Mouse (Mus musculus): ENCODE measurements around the gene Bbs12. TPM values are rescaled to one million over a fixed set of nuclear protein-coding genes. Genes with fewer than 3 reads are reported as not detected.

Bbs12 gene
- polyA plus RNA-seq, 1 experiment from 2014 or later: 7.0 TPM

DNA sequence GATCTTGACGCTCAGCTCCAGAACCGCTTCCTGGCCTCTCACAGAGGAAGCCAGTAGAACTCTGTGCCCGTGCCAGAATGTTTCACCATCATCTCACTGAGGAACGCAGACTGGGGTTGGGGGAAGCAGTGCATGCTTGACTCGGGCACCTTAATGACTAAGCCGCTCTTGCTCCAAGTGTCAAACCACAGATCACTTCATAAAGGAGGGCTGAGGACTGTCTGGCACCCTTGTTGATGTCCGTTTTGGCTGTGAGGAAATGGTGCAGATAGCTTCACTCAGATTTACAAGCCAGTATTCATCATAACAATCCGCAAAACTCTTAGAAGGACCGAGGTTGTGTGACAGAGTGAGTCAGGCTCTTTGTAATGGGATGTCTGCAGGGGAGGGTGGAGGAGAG is 48.4 kb downstream of the Bbs12 start:
- no peaks in the 10 kb centered on the region for H3K27me3 ChIP-seq (ENCODE audit: control insufficient read depth, insufficient read depth, low read length)
- DNase-seq (no peak), ATAC-seq (ENCODE audit: low FRiP score, low TSS enrichment) (no peak)
- H3K4me2 ChIP-seq (ENCODE audit: low read length): no peak overlapping the region
- H3K9ac ChIP-seq (replicated peaks; ENCODE audit: low read length): no peak overlapping the region
- H3K9me3 ChIP-seq (ENCODE audit: control insufficient read depth, low read length): no peaks in the 10 kb centered on the region
- no peak overlapping the region for H3K27ac ChIP-seq (replicated peaks; ENCODE audit: low read depth, low read length)
- H3K4me1 ChIP-seq (ENCODE audit: control insufficient read depth, insufficient read depth, low read length): no peaks in the 10 kb centered on the region
- no peaks in the 10 kb centered on the region for H3K36me3 ChIP-seq (ENCODE audit: control insufficient read depth, insufficient read depth, low read length)
- H3K4me3 ChIP-seq (replicated peaks; ENCODE audit: low read depth, low read length): no peak overlapping the region
- WGBS: 90% methylated on average over 9 of the region's 9 CpGs

DNA sequence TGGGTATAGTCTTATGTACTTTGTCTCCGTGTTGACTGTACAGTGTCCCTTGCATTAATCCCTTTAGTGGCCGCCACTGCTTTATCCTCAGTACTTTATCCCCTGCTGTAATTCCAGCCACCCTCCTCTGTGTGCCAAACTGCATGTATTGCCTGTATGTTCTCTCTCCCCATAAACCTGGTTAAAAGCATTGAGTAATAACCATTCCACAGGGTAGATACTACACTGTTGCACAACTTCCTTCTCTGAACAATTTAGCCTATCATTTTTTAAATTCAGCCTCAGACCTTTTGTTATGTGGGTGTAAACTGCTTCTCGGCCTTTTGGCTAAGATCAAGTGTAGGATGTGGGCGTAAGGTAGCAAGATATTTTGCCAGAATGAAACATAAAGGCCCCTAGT is 52.8 kb downstream of the Bbs12 start:
- no peak for ATAC-seq (ENCODE audit: low FRiP score, low TSS enrichment)

DNA sequence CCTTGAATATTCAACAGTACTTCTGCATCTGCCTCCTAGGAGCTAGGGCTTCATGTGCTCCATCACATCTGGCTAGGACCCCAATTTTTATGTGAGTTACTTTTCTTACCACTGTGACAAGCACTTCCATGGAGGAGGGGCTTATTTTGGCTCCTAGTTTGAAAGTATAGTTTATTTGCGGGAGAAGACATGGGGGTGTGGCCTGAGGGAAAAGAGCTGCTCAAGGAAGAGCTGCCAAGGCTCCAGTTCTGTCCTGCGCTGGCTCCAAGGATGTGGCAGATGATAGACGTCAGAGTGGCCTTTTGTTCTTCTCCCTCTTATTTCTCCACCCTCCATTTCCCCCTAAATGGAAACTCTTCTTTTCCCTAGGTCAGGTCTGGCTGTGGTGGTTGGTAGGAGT is 53.6 kb downstream of the Bbs12 start:
- H3K27ac ChIP-seq (replicated peaks; ENCODE audit: low read depth, low read length): no peak overlapping the region
- no peaks in the 10 kb centered on the region for H3K9me3 ChIP-seq (ENCODE audit: control insufficient read depth, low read length)
- no peaks in the 10 kb centered on the region for H3K27me3 ChIP-seq (ENCODE audit: control insufficient read depth, insufficient read depth, low read length)
- no peak overlapping the region for H3K9ac ChIP-seq (replicated peaks; ENCODE audit: low read length)
- H3K4me3 ChIP-seq (replicated peaks; ENCODE audit: low read depth, low read length): no peak overlapping the region
- H3K4me1 ChIP-seq (ENCODE audit: control insufficient read depth, insufficient read depth, low read length): no peaks in the 10 kb centered on the region
- 64% methylated on average over 3 of the region's 3 CpGs for WGBS
- no peak for DNase-seq
- H3K36me3 ChIP-seq (ENCODE audit: control insufficient read depth, insufficient read depth, low read length): no peaks in the 10 kb centered on the region
- ATAC-seq (ENCODE audit: low FRiP score, low TSS enrichment): no peak
- no peak overlapping the region for H3K4me2 ChIP-seq (ENCODE audit: low read length)

More for the DNA sequence above, 52.8 kb downstream of the Bbs12 start:
- no peaks in the 10 kb centered on the region for H3K4me1 ChIP-seq (ENCODE audit: control insufficient read depth, insufficient read depth, low read length)
- H3K36me3 ChIP-seq (ENCODE audit: control insufficient read depth, insufficient read depth, low read length): no peaks in the 10 kb centered on the region
- no peak overlapping the region for H3K4me2 ChIP-seq (ENCODE audit: low read length)
- no peak overlapping the region for H3K4me3 ChIP-seq (replicated peaks; ENCODE audit: low read depth, low read length)
- no peaks in the 10 kb centered on the region for H3K9me3 ChIP-seq (ENCODE audit: control insufficient read depth, low read length)
- 76% methylated on average over 4 of the region's 4 CpGs for WGBS
- no peak overlapping the region for H3K27ac ChIP-seq (replicated peaks; ENCODE audit: low read depth, low read length)
- DNase-seq: no peak
- H3K27me3 ChIP-seq (ENCODE audit: control insufficient read depth, insufficient read depth, low read length): no peaks in the 10 kb centered on the region
- H3K9ac ChIP-seq (replicated peaks; ENCODE audit: low read length): no peak overlapping the region

DNA sequence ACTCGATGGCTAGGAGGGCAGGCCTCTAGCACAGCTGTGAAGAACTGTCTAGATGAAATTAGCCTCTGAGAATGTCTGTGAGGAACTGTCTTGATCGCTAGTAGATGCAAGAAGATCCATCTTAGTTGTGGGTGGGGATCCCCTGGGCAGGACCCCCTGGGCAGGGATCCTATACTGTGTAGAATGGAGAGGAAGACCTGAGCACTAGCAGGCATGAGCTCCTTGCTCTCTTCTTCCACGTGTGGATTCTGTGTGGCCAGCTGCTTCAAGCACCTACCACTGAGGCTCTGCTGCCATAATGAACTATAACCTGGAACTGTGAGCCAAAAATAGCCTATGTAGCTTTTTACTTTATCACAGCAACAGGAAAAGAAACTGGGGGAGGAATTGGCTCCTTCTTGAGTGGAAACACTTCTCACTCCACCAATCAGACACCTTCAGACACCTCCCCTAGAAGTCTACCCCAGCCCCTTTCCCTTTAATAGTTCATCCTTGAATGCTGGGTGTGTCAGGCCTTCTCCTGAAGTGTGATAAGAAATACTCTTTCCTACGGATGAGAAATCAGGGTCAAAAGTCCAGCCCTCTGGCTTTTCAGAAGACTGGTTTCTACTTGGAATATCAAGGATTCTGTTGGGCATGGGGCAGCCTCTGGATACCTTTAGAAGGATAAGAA is 54.2 kb downstream of the Bbs12 start:
- H3K4me3 ChIP-seq (replicated peaks; ENCODE audit: low read depth, low read length): no peak overlapping the region

DNA sequence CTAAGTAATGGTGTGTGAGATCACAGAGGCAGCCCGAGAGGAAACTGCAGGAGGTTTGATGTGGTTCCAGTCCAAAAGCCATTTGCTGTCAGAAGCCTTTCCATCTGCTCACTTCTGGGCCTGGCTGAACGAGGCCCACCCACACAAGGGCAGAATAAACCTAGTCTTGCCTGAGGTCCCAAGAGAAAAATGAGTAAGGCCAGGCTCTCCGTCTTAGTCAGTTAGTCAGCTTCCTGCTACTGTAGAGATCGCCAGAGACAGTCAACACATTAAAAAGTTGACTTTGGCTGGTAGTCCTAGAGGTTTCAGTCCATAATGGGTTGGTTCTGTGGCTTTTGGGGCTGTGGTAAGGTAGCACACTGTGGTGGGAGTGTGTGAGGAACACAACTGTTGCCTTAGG is 58.1 kb downstream of the Bbs12 start:
- DNase-seq (no peak), ATAC-seq (ENCODE audit: low FRiP score, low TSS enrichment) (no peak)
- no peak overlapping the region for H3K27ac ChIP-seq (replicated peaks; ENCODE audit: low read depth, low read length)
- 85% methylated on average over 4 of the region's 4 CpGs for WGBS
- H3K27me3 ChIP-seq (ENCODE audit: control insufficient read depth, insufficient read depth, low read length): no peaks in the 10 kb centered on the region
- H3K4me2 ChIP-seq (ENCODE audit: low read length): no peak overlapping the region
- H3K9ac ChIP-seq (replicated peaks; ENCODE audit: low read length): no peak overlapping the region
- no peaks in the 10 kb centered on the region for H3K36me3 ChIP-seq (ENCODE audit: control insufficient read depth, insufficient read depth, low read length)
- H3K9me3 ChIP-seq (ENCODE audit: control insufficient read depth, low read length): no peaks in the 10 kb centered on the region
- H3K4me3 ChIP-seq (replicated peaks; ENCODE audit: low read depth, low read length): no peak overlapping the region
- H3K4me1 ChIP-seq (ENCODE audit: control insufficient read depth, insufficient read depth, low read length): no peaks in the 10 kb centered on the region

More for the DNA sequence above, 54.2 kb downstream of the Bbs12 start:
- no peaks in the 10 kb centered on the region for H3K4me1 ChIP-seq (ENCODE audit: control insufficient read depth, insufficient read depth, low read length)
- no peaks in the 10 kb centered on the region for H3K9me3 ChIP-seq (ENCODE audit: control insufficient read depth, low read length)
- H3K27ac ChIP-seq (replicated peaks; ENCODE audit: low read depth, low read length): no peak overlapping the region
- H3K9ac ChIP-seq (replicated peaks; ENCODE audit: low read length): no peak overlapping the region
- H3K36me3 ChIP-seq (ENCODE audit: control insufficient read depth, insufficient read depth, low read length): no peaks in the 10 kb centered on the region
- DNase-seq (no peak), ATAC-seq (ENCODE audit: low FRiP score, low TSS enrichment) (no peak)
- WGBS: 67% methylated on average over 4 of the region's 4 CpGs
- H3K4me2 ChIP-seq (ENCODE audit: low read length): no peak overlapping the region
- H3K27me3 ChIP-seq (ENCODE audit: control insufficient read depth, insufficient read depth, low read length): no peaks in the 10 kb centered on the region

Other genes with a start within 250 kb of the Bbs12 start
- 0.49 TPM in 1 of 2 replicates, not detected in the other for gene Adad1, start 249.0 kb upstream of the Bbs12 start, polyA plus RNA-seq (2014; fragmentation: Nextera tagmentation; extraction: Ambion mirVana)
- gene Il2, start 186.6 kb upstream of the Bbs12 start, polyA plus RNA-seq (2014; fragmentation: Nextera tagmentation; extraction: Ambion mirVana): 0.46 and 0.62 TPM in 2 replicates
- gene Il21, start 79.9 kb upstream of the Bbs12 start, polyA plus RNA-seq (2014; fragmentation: Nextera tagmentation; extraction: Ambion mirVana): not detected in 2 replicates
- 0.86 and 1.8 TPM in 2 replicates for gene Cetn4, start 154 bp downstream of the Bbs12 start, polyA plus RNA-seq (2014; fragmentation: Nextera tagmentation; extraction: Ambion mirVana)
- gene Fgf2, start 35.8 kb downstream of the Bbs12 start, polyA plus RNA-seq (2014; fragmentation: Nextera tagmentation; extraction: Ambion mirVana): 0.53 and 0.66 TPM in 2 replicates
- gene Spata5, start 107.3 kb downstream of the Bbs12 start, polyA plus RNA-seq (2014; fragmentation: Nextera tagmentation; extraction: Ambion mirVana): 30.7 and 38.3 TPM in 2 replicates
- gene Nudt6, start 107.7 kb downstream of the Bbs12 start, polyA plus RNA-seq (2014; fragmentation: Nextera tagmentation; extraction: Ambion mirVana): 5.2 and 8.1 TPM in 2 replicates

Data from midbrain, embryonic 14.5 days (tissue).